Mouse (Mus musculus) thymus, postnatal 4 days (tissue): ENCODE results near the gene Adh6b.
"Not testable (repeated sequence)": the region's sequence is repeated elsewhere in the genome, so short reads cannot be mapped to it uniquely, and the experiment has no call there.

Experiments used
- DNase-seq: peaks from one replicate; pipeline ENCODE4 v3.0.0; 2021

The Adh6b gene

GRCm38 (mm10) chr3:138362920-138363319 is 21.3 kb downstream of the Adh6b start:
- no peak for DNase-seq

GRCm38 (mm10) chr3:138366181-138366580 is 24.6 kb downstream of the Adh6b start:
- no peak for DNase-seq

GRCm38 (mm10) chr3:138369546-138369945 is 28.0 kb downstream of the Adh6b start:
- no peak for DNase-seq

GRCm38 (mm10) chr3:138370289-138370688 is 28.7 kb downstream of the Adh6b start:
- DNase-seq: not testable (repeated sequence)

- DNase-seq: no peak
Measured at GRCm38 (mm10) chr3:138373920-138374319, 32.3 kb downstream of the Adh6b start.

GRCm38 (mm10) chr3:138375148-138375547 is 33.6 kb downstream of the Adh6b start:
- DNase-seq: no peak

- DNase-seq: no peak
Measured at GRCm38 (mm10) chr3:138381133-138381532, 39.6 kb downstream of the Adh6b start.

GRCm38 (mm10) chr3:138387155-138387554 is 45.6 kb downstream of the Adh6b start:
- no peak for DNase-seq

GRCm38 (mm10) chr3:138404872-138405271 is 63.3 kb downstream of the Adh6b start:
- DNase-seq: no peak

- peak; percentile 26 for DNase-seq
Measured at GRCm38 (mm10) chr3:138405341-138405740, 63.8 kb downstream of the Adh6b start.

- DNase-seq: no peak
Measured at GRCm38 (mm10) chr3:138405840-138406239, 64.3 kb downstream of the Adh6b start.

GRCm38 (mm10) chr3:138407920-138408319 is 66.3 kb downstream of the Adh6b start:
- DNase-seq: no peak
